Mouse (Mus musculus) c-Kit-positive CD71-positive TER-119-negative erythroid progenitor cells, embryonic 14.5 days (primary cell): Measurements from ENCODE around the gene Gm20388.

Source experiments
- DNase-seq: peaks from one replicate; pipeline ENCODE4 v3.0.0-alpha.2; 2013; ENCODE audit warnings: low read depth

The Gm20388 gene

DNA sequence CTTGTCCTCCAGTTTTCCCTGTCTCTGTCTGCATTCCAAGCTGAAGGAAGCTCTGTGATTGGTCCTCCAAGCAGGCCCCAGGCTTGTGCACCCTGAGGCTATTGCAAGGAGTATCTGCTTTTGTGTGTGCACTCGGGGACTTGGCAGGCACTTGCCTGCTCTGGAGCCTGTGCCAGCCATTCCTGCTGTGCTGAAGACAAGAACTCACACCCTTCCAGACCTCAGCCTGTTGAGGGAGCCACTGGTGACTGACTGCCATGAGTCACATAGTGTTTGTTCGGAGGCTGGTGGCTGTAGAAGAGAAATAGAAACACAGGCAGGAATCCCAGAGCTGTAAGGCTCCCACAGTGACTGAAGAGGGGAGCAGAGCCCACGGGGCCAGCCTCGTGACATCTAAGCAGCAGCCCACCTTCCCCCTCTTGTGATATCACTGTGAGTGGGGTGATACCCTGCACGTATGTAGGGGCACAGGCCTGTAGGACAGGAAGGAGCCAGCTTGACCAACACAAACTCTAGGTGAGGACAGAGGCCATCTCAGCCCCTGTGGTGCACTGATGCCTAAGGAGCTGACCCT lies 50.0 kb downstream of the Gm20388 start:
- no peak for DNase-seq

DNA sequence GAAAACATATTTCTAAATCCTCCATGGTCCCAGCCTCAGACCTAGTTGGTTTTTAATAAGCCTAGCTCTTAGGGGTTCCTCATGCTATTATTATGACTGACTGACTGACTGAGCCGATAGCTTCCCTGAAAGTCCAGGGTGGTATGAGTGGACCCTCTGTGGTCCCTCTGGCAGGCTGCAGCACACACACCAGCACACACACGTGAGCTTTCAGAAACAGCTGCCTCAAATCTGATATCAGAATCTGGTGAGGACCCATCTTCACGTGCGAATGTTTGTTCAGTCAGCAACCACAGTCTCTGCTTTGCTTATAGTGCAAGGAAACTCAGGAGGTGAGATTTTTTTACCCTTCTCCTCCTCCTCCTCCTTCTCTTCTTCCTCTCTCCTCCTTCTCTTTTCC lies 54.2 kb downstream of the Gm20388 start:
- no peak for DNase-seq

DNA sequence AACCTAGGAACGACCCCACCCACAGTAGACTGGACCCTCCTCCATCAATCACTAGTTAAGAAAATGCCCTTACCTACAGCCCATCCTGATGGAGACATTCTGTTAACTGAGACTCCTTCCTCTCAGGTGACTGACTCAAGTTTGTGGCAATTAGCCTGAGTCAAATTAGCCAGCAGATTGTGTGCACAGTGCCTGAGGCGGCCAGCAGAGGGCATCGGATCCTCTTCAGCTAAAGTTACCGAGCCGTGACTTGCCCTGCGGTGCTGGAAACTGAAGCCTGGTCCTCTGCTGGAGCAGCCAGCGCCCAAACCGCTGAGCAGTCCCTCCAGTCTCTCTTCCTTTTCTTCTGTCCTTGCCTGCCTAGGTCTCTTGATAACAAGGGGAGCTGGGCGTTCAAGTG lies 56.8 kb downstream of the Gm20388 start:
- no peak for DNase-seq

DNA sequence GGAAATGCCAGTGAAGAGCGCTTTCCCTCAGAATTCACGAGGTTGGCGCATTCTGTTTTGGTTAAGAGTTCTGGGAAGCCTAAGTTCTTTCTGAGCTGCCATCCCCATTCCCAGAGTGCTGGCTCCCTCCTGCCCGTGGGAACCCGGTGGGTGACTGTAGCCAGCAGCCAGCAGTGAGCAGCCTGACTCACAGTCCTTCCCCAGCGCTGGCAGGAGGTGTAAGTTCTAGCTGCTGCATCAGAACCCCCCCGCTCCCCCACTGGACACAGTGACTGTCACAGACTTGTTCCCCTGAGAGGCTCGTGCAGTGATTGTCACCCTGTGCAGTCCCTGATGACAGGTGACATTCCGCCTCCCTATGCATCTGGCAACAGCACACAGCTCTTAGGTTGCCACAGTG lies 59.5 kb downstream of the Gm20388 start:
- no peak for DNase-seq

DNA sequence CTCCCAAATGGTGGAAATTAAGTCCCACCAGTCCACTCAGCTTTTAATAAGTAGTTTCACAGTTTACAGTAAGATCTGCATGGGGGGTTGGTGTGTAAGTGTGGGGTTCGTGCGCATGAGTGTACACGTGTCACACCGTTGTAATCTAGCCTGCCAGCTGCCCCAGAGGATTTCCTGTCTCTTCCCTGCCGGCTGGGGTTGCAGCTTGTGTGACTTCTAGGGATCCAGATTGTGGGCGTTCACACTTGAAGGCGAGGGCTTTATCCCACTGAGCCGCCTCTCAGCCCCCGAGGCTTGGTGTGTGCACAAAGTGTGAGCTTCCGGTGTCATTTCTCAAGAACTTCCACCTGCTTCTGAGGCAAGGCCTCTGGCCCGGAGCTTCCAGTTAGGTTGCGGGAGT lies 61.9 kb downstream of the Gm20388 start:
- no peak for DNase-seq

DNA sequence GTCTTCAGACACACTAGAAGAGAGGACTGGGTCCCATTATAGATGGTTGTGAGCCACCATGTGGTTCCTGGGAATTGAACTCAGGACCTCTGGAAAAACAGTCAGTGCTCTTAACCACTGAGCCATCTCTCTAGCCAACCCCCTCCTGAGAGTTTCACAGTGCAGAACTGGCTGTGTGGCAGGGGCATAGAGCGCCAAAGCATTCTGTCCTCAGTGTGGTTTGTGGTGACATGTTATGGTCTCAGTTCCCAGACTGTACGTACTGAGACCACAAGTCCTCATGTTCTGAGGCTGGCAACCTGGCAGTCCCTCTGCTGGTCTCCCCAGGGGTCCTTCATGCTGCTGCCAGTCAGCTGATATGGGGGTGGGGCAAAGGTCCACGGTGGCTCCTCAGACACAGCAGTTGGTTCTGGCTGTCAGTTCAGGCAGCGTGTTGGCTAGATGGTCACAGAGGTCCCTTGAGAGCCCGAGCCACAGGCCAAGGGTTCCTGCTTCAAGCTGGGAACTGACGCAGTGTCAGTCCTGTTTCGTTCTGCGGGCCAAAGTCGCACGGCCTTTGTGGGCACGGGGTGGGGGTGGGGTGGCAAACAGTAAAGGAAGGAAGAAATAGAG lies 68.2 kb downstream of the Gm20388 start:
- DNase-seq: no peak

DNA sequence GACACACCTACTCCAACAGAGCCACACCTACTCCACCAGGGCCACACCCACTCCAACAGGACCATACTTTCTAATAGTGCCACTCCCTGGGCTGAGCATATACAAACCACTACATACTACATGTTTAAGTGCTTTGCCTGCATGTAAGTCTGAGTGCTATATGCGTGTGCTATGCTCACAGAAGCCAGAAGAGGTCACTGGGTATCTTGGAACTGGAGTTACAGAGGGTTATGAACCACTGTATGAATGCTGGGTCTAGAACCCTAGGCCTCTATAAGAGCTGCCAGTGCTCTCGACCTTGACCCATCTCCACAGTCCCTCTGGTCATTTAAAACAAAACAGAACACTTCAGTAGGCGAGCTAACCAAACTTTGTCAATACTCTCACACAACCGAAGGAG lies 70.6 kb downstream of the Gm20388 start:
- no peak for DNase-seq

DNA sequence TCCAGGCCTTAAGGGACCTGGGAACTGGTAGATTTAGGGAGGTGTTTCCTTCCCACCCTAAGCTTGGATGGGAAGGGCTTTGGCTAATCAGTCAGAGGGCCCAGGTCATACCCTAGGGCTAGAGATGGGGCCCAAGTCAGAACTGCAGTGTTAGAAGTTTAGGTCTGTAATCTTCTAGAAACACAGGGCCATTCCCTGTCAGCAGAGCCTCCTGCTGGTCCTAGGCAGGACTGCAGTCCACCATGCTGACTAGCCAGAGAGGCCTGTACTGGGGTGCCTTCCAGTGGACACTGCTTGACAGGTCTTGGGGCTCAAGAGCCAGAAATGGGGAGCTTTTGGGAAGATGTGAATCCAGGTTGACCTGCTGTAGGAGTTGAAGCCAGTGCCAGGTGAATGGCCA lies 73.4 kb downstream of the Gm20388 start:
- DNase-seq: no peak

DNA sequence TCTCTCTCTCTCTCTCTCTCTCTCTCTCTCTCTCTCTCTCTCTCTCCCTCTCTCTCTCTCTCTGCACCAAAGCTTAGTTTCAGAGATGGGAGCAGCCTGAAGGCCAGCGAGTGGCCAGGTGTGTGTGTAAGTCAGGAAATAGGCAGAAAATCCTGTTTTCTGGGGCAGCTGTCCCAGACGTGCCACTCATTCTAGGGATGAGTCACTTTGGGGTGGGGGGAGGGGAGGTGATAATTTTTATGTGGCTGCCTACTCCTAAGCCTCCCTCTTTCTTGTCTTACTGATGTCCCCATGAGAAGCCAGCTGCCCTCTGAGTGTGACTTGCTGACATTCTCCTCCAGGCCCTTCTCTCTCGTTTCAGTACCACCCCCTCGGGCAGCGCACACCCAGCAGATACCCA lies 75.5 kb downstream of the Gm20388 start:
- DNase-seq: no peak

DNA sequence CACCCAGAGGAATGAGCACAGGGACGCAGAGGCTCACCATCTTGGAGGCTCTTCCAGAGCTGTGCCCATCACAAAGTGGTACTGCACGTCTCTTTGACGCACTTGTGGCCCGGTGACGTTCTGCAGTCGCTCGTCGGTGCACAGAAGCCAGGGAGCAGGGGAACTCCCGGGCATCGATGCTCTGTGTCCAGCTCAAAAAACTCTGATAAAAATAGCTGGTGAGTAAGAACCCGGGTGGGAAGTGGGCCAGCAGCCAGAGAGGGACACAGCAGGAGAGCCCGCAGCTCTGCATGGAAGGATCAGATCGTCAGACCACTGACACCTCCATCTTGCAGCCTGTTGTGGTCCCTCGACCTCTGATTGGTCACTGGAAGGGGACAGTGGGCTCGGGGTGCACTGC lies 77.4 kb downstream of the Gm20388 start:
- DNase-seq: no peak

DNA sequence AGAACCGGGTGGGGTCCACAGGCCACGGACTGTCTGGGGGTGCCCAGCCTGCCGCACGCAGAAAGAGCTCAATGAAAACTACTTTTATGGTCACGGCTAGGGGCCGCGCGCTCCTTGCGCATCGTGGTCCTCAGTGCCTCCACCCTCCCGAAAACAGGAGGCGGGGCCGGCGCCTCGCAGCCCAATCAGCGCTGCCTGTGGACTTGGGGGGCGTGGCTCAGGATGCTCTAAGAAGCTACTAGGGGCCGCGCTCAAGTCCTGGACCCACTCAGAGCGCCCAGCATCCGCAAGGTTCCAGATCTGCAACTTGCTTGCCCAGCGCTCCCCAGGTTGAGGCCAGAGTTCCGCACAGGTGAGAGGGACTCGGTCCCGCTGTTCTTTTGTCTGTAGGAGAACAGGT lies 81.6 kb downstream of the Gm20388 start, which contains the start of gene Crispld2:
Crispld2 (plus strand) TSS at position 190 of the 400 bp plus-strand sequence.
- DNase-seq: peak; percentile 38

DNA sequence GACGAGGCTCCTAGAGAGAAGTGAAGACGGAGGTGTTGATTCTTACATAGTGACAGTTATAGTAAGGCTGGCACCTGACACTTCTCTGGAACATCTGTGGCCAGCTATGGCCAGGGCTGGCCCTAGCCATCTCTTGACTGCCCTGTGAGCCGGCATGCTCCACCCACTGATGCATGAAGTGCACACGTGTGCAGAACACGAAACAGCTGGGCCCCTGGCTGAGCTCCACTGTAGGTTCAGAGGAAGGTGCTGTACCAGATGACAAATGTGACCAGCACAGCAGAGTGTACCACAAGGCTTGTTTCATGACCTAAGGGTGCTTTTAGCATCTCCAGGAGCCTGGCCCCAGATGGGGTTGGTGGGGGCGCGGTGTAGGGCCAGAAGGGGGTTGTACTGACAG lies 83.5 kb downstream of the Gm20388 start:
- DNase-seq: no peak

DNA sequence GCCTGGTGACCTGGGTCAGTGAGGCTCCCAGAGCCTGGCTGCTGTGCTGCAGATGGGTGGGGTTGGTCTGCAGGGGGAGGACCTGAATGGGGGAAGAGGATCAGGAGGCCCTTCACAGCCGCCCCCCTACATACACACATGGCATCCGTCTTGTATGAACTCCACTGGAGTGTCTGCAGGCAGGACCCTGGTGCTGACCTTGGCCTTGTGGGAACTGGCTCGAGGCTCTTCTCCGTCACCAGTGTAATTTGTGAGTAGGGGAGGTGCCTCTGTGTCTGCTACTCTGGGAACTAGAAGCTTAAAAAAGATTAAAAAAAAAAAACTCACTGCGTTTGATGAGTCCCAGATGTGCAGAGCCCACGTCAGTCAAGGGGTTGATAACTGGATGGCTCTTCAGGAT lies 83.9 kb downstream of the Gm20388 start:
- DNase-seq: no peak

DNA sequence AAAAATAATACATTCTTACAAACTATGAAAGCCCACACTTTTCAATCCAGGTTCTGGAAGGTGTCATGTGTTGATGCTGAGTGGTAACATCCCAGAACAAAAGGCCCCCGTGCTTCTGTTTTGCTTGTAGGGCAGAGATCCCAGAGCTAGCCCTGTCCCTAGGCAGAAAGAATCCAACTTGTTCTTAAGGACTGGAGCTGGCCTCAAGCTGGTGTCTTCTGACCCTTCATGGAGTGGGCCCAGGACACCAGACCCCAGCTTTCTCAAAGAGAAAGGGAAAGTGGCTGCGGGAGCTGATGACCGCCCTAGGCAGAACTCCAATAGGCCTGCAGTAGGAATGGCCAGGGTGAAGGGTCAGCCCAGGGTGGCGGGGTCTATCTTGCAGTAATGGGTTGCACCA lies 86.6 kb downstream of the Gm20388 start:
- DNase-seq: no peak

DNA sequence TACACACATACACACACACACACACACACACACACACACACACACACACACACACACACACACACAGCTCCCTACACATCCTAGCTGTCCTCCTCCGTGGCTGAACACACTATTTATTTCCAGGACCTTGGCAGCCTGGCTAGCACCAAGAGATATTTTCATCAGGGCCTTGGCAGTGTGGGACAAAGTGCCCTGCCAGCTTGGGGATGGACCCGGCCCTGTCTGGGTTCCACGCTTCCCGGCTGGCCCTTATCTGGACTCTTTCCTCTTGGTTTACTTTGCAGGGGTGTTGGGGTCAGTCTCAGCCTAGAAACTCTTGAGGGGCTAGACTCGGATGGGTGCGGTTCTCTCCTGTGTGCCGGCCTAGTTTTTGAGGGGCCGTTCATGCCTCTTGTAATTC lies 89.8 kb downstream of the Gm20388 start:
- no peak for DNase-seq

DNA sequence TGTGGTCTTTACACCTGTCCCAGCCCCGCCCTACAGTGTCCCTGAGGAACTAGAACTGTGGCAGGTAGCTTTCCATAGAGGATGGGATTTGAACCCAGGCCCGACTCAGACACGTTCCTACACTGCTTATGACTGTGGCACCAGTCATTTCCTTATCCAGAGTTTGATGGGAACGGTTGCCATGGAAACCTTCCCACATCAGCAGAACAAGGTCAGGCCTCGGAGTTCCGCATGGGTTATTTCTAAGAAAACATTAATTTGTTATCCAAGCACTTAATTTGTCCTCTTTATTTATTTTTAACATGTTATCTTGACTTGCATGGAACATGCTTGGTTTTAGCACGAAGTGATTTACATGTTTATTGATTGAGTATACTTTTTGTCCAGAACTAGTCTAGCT lies 91.1 kb downstream of the Gm20388 start:
- DNase-seq: no peak

DNA sequence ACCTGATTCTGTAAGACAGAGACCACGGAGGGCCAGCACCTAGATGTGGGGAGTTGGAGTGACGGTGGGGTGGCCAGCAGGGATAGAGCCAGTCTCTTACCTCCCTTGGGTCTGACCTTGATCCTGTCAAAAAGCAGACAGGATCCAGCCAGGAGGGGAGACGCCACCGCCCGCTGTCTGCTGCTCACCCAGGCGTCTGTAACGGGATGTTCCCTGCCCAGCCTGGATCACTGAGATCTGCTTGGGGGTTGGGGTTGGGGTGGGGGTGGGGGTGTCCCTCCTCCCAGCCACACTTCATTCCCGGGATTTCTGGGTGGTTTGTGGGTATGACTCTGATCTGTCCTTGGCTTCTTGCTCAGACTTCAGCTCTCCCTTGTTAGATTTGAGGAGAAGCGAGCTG lies 91.7 kb downstream of the Gm20388 start:
- DNase-seq: no peak

DNA sequence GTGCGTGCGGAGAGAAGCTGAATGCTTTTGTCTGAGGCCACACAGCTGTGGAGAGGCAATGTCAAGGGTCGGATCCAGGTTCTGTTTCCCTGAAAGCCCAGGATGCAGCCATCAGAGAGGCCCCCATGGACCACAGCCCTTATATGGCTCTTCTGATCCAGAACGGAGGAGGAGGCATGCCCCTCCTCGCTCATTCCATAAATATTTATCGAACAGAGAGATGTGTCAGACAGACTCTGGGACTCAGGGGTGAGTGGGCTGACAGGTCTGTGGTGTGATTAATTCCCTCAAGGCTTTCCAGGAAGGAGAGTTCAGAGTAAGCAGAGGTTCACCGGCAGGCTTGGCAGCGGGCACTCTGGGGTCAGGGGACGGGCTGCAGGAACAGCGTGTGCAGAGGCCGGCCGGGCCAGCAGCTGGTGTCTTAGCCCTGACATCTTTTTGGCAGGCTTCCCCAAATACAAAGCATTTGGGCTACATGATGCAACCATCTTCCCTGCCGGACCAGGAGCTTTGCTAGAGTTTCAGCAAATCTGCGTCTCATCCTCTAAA lies 93.6 kb downstream of the Gm20388 start:
- no peak for DNase-seq

DNA sequence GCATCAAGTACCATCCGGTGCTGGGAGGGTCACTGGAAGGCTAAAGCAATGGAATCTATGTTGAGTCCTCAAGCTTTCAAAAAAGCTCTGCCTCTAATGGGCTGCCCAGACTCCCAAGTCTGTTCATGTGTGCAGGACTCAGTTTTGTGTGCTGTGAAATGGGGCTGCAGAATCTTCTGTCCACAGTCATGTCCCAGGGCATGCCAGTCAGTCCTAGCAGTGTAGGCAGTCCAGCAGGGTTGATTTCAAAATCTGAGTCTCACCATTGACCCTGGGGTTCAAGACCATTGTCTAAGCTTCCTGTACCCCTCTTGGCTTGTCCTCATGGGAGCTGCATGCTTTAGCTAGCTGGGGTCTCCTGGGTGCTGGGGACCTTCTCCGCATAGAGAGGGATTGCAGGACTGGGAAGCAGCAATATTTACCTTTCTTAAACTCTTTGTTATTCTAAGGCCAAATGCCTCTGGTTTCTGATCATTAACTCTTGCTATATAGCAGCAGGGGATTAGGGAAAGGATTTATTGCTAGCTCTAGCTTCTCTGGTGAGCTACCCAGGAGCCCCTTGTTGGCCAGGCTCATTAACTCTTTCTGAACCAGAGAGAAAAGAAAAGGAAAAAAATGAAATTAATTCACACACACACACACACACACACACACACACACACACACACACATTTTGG lies 94.2 kb downstream of the Gm20388 start:
- no peak for DNase-seq

DNA sequence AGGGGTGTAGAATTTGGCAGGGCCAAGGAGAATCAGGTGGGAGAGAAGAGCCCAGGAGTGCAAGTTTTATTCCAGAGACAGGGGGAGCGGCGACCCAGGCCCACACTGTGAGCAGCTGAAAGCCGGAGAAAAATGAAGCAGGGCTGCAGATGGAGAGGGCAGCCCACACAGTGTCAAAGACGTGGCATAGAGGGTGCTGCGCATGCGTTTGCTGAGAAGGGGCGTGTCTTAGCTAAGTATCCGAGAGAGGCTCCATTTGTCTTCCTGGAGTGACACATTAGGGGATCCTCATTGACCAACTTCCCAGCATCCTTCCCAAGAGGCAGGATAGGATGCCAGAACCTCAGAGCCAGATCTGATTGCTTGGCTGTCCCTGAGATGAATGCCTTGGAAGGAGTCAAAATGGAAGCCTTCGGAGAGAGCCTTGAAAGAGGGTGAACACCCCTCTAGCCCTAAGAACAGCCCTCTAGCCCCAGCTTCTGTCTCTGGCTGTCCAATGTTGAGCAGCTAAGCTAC lies 96.1 kb downstream of the Gm20388 start:
- DNase-seq: no peak

DNA sequence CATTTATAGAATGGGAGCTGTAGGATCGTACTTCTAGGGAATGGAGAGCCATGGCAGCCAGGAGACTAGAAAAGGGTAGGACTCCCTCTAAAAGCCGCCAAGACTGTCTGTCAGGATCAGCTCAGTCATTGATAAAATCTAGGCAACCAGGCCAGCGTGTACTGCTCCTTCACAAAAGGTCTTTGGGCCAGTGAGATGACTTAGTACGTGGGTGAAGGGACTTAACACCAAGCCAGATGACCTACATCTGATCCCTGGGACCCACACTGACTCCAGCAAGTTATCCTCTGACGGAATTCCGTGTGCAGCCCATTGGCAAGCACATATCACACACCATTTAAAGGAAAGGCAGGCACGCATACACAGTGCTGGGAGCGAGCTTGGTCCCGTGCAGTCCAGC lies 96.5 kb downstream of the Gm20388 start:
- DNase-seq: no peak

DNA sequence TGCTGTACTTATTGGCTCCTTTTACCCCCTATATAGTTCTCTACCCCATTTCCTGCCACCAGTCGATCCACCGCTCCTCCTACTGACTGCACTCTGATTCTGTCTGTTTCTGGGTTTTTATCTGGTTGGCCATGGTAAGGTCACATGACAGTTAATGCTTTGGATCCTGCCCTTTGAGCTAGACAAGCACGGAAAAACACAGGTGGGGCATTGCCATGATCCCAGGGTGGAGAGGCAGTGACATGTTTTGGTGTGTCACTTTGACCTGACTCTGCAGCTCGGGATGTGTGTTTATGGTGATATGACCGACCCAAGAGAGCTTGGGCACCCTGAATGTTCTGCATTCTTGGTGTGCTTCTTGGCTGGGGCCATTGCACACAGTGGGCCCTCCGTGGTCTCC lies 98.6 kb downstream of the Gm20388 start:
- no peak for DNase-seq

DNA sequence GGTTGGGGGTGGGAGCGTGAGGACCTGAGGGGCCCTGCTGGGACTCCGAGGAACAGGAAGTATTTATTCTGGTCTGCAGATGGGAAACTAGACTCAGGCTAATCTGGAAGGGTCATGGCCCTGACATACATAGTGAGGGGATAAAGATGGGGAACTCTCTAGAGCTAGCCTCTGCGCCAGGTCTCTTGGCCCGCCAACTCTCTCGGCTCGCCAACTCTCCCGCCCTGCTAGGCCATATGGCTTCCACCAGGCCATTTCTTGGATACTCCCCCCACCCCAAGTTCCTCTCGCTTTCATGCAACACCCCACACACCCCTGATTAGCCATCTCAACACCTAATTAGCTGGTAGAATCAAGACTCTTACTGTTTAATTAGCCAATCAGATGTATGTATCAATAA lies 101.8 kb downstream of the Gm20388 start:
- DNase-seq: no peak
